Mouse (Mus musculus) urinary bladder, postnatal 25 days (tissue): ENCODE results near the gene Gm3409.
A peak's percentile ranks its signal among the peaks of the same experiment; 100 is the strongest.
"Not testable (repeated sequence)": the region's sequence is repeated elsewhere in the genome, so short reads cannot be mapped to it uniquely, and the experiment has no call there.

Experiments
- DNase-seq: peaks from one replicate; pipeline ENCODE4 v3.0.0; 2022; ENCODE audit warnings: low spot score

Gm3409 gene

DNA sequence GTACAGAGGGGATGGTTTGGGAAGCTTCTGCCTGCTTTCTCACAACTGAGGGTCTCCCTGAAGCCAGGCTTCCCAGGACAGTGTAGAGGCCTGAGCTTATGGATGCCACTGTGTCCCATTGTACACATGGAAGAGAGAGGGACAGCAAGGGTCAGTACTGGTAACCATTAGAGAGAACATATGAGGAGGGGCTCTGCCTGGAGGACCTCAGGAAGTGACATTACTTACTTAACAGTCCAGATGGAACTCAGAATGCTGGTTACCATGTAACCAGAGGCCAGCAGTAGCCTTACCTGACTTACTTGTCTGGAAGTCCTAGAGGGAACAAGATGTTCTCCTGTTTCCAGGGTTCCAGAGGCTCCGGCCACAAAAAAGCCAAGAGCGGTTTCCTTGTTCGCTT lies at the start of gene Gm3409:
TSS of gene Gm3409 (plus strand) at position 301 of the 400 bp plus-strand sequence.
- not testable (repeated sequence) for DNase-seq

DNA sequence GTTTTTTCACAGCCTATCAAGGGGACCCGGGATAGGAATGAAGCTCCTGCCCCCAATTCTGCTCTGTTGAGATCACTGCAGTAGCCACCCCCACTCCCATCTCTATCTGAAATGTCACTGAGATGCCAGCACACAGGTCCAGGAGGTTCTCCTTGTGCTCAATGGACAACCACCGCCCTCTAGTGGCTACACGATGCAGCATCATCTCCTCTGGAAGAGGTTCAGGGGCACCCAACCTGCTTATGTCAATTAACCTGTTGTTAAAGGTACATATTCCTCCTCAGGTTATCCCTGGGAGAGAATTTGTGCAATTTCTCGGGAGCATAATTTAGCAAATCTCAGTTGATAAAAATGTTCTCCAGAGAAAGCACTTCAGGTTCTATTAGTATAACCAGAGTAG lies 48.5 kb upstream of the Gm3409 start:
- peak; percentile 9 for DNase-seq

DNA sequence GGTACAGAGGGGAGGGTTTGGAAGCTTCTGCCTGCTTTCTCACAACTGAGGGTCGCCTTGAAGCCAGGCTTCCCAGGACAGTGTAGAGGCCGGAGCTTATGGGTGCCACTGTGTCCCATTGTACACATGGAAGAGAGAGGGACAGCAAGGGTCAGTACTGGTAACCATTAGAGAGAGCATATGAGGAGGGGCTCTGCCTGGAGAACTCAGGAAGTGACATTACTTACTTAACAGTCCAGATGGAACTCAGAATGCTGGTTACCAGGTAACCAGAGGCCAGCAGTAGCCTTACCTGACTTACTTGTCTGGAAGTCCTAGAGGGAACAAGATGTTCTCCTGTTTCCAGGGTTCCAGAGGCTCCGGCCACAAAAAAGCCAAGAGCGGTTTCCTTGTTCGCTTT lies 46.4 kb upstream of the Gm3409 start, which contains the start of gene Gm6370:
TSS of gene Gm6370 (plus strand) at position 301 of the 400 bp plus-strand sequence.
- not testable (repeated sequence) for DNase-seq

DNA sequence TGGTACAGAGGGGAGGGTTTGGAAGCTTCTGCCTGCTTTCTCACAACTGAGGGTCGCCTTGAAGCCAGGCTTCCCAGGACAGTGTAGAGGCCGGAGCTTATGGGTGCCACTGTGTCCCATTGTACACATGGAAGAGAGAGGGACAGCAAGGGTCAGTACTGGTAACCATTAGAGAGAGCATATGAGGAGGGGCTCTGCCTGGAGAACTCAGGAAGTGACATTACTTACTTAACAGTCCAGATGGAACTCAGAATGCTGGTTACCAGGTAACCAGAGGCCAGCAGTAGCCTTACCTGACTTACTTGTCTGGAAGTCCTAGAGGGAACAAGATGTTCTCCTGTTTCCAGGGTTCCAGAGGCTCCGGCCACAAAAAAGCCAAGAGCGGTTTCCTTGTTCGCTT lies 35.3 kb upstream of the Gm3409 start, which contains the start of gene 4930449I24Rik:
TSS of gene 4930449I24Rik (plus strand) at position 301 of the 400 bp plus-strand sequence.
- not testable (repeated sequence) for DNase-seq

DNA sequence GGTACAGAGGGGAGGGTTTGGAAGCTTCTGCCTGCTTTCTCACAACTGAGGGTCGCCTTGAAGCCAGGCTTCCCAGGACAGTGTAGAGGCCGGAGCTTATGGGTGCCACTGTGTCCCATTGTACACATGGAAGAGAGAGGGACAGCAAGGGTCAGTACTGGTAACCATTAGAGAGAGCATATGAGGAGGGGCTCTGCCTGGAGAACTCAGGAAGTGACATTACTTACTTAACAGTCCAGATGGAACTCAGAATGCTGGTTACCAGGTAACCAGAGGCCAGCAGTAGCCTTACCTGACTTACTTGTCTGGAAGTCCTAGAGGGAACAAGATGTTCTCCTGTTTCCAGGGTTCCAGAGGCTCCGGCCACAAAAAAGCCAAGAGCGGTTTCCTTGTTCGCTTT lies 23.6 kb upstream of the Gm3409 start, which contains the start of gene Gm3402:
TSS of gene Gm3402 (plus strand) at position 301 of the 400 bp plus-strand sequence.
- not testable (repeated sequence) for DNase-seq

DNA sequence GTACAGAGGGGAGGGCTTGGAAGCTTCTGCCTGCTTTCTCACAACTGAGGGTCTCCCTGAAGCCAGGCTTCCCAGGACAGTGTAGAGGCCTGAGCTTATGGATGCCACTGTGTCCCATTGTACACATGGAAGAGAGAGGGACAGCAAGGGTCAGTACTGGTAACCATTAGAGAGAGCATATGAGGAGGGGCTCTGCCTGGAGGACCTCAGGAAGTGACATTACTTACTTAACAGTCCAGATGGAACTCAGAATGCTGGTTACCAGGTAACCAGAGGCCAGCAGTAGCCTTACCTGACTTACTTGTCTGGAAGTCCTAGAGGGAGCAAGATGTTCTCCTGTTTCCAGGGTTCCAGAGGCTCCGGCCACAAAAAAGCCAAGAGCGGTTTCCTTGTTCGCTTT lies 11.9 kb upstream of the Gm3409 start, which contains the start of gene Gm3404:
TSS of gene Gm3404 (plus strand) at position 301 of the 400 bp plus-strand sequence.
- not testable (repeated sequence) for DNase-seq

DNA sequence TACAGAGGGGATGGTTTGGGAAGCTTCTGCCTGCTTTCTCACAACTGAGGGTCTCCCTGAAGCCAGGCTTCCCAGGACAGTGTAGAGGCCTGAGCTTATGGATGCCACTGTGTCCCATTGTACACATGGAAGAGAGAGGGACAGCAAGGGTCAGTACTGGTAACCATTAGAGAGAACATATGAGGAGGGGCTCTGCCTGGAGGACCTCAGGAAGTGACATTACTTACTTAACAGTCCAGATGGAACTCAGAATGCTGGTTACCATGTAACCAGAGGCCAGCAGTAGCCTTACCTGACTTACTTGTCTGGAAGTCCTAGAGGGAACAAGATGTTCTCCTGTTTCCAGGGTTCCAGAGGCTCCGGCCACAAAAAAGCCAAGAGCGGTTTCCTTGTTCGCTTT lies 18.4 kb downstream of the Gm3409 start, which contains the start of gene Gm3415:
TSS of gene Gm3415 (plus strand) at position 301 of the 400 bp plus-strand sequence.
- not testable (repeated sequence) for DNase-seq

DNA sequence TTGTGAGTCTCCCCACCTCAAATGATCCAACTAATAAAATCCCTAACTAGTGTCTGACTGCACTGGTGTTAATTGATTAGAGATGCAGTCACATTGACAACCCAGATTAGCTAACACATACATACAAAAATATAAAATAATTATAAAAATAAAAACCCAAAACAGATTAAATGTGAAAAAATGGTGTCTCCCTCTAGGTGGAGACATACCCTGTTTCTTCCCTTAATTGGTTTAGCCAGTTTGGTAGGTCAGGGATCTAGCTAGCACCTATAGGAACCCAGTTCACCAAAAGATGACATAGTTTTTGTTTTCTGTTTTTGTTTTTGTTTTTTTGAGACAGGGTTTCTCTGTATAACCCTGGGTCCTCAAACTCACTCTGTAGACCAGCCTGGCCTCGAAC lies 26.8 kb downstream of the Gm3409 start:
- DNase-seq, result no peak

DNA sequence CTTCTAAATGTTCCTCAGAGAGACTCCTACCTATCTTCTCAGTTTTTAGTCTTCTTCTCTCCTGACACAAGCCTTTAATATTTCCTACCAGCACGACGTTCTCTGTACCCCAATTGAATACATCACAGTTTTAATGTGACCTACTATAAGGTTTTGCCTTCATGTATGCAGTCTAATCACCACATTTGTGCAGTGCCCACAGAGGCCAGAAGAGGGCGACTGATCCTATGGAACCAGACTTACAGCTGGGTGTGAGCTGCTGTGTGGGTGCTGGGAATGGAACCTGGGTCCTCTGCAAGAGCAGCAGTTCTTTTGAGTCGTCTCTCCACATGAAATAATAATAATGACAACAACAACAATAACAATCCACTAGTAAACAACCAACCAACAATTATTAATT lies 29.6 kb downstream of the Gm3409 start:
- DNase-seq, result no peak

DNA sequence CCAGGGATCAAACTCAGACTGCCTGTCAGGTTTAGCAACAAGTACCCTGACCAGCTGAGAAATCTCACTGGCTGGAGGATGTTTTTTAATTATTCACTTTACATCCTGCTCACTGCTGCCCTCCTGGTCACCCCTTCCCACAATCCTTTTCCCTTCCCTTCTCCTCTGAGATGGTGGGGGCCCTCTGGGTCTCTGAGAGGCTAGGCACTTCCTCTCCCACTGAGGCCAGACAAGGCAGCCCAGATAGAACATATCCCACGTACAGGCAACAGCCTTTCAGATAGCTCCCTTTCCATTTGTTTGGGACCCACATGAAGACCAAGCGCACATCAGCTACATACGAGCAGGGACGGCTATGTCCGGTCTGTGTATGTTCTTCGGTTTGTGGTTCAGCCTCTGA lies 32.7 kb downstream of the Gm3409 start:
- DNase-seq, result not testable (repeated sequence)

DNA sequence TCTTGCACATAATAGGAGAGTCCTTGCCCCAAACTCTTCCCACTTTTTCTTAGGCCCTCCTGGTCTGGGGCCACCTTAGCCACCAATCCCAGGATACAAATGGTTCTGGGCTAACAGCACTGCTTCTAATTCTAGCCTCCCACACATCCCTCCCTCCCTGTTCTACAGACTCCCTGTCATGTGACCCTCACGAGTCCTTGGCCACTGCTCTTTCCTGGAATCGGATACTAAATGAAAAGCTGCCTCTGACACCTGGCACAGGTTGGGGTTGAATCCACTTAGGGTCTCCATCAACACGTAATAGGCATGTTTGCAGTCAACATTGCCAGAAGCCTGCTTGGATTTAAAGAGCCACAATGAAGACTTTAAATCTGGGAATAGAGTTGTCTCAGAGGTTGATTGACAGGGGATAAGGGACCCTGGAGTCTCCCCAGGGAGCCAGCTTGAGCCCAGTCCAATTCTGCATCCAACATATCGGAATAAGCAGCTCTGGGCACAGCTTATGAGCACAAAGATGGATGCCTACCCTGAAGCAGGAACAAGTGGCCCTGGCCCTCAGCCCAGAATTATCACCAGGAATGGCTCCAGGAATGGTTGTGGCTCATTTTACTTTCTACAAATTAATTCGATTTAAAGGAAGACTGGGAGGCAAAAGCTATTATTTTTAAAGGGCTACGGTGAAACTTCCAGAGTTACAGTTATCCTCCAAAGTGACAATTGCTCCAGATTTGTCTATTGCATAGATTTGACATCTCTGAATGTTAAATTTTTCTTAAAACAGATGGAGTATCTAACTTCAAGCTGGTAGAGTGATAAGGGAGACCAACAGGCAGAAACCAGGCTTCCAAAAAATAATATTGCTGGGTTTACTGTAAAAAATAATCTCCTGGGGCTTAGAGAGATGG lies 34.6 kb downstream of the Gm3409 start:
- not testable (repeated sequence) for DNase-seq

DNA sequence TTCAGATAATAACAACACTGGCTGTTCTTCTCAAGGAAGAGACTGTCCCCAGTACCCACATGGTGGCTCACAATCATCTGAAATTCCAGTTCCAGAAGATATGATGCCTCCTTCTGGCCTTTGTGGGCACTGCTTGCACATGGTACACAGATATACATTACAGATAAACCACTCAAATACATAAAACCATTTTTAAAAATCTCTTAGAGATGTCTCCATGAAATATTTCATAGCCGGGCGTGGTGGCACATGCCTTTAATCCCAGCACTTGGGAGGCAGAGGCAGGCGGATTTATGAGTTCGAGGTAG lies 35.2 kb downstream of the Gm3409 start:
- not testable (repeated sequence) for DNase-seq

DNA sequence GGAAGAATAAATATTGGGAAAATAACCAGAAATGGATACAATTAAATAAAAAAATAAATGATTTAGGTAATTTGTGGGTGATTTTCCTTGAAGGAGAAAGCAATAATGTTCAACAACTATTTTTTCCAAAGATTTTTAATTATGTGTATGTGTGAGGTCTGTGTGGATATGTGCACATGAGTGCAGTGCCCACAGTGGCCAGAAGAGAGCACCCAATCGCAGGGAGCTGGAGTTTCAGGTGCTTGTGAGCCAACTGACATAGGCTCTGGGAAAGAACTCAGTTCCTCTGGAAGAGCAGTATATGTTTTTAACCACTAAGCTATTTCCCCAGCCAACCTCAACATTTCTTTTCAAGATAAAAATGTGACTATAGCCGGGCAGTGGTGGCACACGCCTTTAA lies 39.2 kb downstream of the Gm3409 start:
- no peak for DNase-seq

DNA sequence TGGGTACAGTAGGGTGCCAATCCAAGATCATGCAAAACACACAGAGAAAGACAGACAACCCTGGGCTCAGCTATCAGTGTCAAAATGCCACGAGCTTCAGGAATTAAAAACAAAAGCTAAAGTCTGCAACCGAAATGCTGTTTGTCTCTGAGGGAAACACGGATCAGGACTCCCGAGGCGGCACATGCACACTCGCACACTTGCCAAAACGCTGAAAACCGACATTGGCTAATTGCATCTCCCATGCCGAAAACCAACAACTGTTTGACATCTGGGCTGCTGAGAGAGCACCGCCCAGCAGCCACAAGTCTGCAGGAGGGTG lies 46.7 kb downstream of the Gm3409 start:
- no peak for DNase-seq

DNA sequence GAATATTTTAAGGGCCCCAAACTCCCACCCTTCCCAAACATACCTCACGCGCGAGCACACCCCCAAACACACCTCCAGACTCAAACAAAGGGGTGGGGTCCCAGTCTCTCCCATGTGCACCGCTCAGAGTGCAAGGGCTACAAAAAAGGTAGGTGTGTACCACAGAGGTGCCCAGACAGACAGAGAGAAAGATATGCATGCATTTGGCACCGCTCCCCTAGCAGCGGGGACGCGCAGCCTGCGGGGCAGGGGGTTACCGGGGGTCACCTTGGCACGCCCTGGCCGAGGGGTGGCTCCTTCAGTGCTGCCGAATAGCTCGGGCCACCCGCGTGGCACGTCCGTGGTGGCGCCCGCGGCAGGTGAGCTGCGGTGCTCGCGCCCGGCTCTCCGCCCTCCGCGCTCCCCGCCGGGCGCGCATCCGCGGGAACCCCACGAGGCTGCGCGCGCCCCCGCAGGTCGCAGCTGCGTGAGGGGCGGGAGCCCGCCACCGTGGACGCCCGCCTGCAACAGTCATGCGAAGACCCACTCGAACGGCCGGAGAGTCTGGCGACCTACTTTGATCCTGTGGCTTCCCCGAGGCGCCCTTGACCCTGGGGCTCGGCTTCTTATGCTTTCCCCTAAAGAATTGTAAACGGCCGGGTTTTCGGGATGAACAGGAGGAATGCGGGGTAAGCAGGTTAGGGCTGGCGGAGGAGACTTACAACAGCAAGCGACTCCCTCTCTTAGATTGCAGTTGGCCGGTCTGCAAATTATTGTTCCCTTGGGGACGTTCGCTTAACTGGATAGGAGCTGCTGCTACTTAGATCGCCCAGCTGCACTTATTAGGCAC lies 47.2 kb downstream of the Gm3409 start, which contains the start of gene Gpr12:
TSS of gene Gpr12 (minus strand) at position 762 of the 829 bp plus-strand sequence.
- DNase-seq, result no peak

DNA sequence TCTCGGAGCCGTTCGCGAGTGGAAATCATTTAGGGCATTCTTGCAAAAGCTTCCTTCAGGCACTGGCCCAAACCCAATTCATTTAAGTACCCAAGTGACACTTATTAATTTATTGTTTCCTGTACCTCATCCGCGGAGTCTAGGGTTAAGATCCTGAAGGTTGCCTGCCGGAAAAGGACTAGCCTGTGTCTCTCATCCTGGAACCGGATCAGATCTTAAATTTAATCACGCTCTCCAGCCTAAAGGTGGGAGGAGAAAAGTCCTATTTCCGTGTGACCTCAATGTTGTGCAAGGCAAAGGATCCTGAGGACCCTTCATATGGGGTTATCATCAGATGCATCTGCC lies 47.8 kb downstream of the Gm3409 start:
- no peak for DNase-seq

DNA sequence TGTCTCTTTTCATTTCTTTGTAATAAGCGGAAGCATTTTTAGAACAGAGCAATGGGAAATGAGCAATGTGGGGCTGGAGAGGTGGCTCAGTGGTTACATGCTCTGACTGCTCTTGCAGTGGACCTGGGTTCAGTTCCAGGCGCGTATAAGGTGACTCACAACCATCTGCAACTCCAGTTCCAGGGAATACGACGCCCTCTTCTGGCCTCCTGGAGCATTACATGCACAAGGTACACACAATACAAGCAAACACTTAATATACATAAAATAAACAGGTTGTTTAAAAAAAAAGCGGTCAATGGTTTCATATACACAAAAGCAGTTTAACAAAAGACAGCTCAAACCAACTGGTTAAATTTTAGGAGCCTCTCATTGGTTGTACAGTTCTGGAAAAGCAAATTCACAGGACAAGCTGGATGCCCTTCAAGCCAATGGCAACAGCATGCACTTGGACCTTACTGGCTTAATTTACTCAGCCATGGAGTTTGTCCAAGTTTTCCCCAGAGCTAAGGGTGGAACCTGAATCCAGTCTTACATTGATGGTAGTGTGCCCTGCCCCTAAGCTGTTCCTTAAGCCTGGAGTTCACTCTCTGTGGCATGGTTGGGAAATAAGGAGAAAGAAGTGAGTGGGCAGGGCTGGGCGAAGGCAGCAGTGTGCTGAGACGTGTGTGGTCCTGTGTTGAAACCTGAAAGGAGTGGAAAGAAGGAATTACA lies 49.1 kb downstream of the Gm3409 start:
- DNase-seq, result no peak
